Mouse (Mus musculus): ENCODE measurements around the gene Cd247.
A peak's percentile ranks its signal among the peaks of the same experiment; 100 is the strongest.

Cd247 gene

DNA sequence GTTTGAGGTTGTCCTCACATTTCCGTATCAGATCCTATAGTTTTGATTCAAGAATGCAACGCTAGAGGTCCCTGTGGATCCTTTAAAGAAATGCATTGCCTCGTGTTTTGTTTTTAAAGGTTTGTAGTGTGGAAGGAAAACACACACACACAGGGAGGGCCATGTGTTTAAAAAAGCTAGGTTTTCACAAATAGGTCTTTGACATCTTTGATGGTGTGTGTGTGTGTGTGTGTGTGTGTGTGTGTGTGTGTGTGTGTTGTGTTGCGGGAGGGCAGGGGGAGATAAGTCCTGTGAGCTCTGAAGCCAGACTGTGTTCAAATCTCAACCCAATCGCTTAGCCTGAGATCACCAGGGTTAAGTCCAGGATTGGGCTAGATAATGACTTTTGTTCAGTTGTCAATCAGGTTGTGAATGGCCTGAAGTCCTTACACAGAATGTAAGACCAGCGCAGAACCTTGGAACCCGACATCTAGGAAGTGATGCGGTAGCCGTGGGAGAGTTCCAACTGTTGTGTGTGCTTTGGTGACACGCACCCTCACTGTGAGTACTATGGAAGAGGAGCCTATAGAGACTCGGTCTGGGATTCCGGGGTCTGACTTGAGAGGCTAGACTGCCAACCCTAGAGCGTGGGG is 8.4 kb upstream of the Cd247 start:
- peak in 1 of 2 experiments; percentile 48 for DNase-seq

DNA sequence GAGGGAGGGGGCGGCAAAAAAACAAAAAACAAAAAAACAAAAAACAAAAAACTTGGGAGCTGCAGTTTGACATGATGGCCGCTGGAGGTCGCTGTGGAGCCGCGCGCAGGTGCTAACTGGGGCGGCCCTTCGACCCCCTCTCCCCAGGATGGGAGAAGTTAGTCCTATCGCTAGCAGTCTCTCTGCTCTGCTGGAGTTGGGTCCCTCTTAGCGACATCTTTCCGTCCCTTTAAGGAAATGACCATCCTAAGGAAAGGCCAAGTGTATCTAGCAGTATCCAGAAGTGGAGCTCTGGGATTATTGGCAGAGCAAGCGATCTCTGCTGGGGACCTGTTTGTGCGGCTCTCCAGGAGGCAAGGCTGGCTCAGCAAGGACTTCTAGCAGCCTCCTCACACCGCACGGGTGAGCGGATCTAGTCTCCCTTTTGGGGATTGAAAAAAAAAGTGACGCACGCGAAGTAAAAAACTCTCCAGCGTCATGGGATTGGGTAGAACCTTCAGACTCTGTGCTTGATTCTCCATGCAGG is 7.8 kb upstream of the Cd247 start:
- peak; percentile 40 to 57 for DNase-seq

DNA sequence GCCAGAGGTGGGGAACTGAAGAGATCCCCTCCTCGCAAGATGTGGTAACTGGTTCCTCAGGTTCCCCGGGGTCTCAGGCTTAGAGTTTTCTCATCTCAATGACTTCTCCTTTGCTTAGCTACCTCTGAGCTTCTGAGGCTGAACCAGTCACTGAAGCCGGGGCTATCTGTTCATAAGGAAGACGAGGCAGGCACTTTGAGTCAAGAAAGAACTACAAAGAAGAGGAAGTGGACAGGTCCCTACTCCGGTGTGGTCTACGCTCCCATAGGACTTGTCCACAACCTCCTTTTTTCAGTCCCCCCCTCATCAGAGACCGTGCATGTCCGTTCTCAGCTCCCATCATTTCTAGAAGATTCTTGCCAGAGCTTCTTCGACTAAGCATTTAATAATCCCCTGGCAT is 7.1 kb upstream of the Cd247 start:
- DNase-seq = no peak

DNA sequence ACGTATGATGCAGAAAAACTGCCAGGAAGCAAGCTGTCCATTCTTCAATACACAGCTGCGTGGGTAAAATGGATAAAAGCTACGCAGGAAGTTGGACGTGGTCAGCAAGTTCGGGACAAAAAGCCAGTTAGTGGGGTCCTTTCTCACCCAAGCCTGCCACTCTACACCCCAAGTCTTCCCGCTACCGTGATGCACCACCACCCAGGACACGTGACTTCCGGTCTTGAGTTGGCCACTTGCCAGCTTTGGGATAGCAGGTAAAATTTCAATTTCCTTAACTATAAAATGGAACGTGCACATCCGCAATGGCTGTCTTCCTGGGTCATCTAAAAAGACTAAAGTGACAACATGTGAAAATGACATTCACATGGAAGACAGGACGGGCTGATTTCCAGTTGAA is 6.6 kb upstream of the Cd247 start:
- DNase-seq = no peak

DNA sequence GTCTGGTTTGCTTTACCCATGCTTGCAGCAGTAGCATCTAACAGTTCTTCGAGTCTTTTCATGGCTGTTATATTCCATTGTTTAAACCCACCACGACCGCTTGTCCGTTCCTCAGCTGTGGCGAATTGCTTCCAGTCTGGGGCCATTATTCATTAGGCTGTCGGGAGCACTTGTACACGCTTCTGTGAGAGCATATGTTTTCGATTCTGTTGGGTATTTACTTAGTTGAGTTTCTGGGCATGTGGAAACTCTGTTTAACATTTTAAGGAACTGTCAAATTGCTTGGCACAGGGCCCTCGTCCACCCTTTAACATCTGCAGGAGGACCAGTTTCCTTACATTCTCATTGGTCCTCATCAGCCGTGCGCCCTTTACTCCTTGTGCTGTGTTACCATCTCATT is 2.2 kb upstream of the Cd247 start:
- no peak for DNase-seq

GRCm38 (mm10) chr1:165789066-165789660 is 682 bp downstream of the Cd247 start:
- DNase-seq = no peak

DNA sequence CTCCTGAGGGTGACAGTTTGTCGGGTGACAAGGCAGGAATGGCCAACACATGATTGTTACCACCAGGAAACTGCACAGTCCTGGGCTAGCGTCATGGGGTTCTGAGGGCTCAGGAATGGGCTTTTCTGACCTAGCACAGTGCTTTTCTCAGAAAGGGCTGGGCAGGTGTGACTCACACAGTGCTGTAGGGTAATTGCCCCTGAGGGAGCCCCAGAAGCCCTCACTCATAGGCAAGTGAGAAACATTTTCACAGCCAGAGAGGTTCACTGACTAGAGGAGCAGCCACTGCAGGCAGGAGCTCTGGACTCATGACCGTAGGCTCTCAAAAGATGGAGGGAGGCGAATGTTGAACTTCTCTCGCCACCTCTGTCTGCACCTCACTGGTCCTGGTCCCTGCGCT is 1.5 kb downstream of the Cd247 start:
- no peak for DNase-seq

- DNase-seq = no peak
Measured at GRCm38 (mm10) chr1:165790461-165791210, 2.2 kb downstream of the Cd247 start.

DNA sequence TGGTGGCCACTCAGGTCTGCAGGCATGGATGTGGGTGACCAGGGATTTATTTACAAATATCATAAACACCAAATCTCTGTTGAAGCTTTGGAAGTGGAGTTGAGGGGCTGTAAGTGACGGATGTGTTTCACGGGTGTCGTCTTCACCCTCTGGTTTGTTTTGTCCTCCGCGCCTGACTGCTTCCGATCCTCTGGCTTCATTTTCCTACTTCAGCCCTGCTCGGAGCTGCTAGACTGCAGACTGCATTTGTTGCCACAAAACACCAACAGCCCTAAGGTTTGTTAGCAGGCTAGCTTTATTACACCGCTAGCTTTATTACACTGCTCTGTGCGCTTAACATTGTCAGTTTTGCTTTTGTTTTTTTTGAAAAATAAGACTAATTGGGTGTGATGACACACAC is 2.9 kb downstream of the Cd247 start:
- DNase-seq = no peak

- peak; percentile 19 to 25 for DNase-seq
Measured at GRCm38 (mm10) chr1:165801709-165802310, 13.3 kb downstream of the Cd247 start.

- no peak for DNase-seq
Measured at GRCm38 (mm10) chr1:165803107-165803506, 14.6 kb downstream of the Cd247 start.

GRCm38 (mm10) chr1:165804133-165804532 is 15.7 kb downstream of the Cd247 start:
- DNase-seq = no peak

DNA sequence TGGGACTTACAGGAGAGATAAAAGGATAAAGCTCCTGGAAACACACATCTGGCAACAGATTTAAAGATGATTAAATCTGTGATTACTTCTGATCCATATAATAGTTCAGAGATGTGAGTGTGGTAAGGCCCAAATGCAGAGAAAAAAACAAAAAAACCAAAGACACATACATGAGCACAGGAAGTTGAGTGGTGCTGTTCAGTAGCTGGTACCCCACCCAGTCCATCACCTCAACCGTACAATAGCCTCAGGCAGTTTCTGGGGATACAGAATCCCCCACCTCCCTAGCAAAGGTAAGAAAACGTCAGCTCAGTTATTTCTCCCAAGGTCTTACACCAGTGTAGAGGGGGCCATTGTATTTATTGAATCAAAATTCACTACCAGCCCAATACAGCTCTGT is 22.2 kb downstream of the Cd247 start:
- no peak for DNase-seq

- no peak for DNase-seq
Measured at GRCm38 (mm10) chr1:165811170-165811569, 22.7 kb downstream of the Cd247 start.

- DNase-seq = no peak
Measured at GRCm38 (mm10) chr1:165812775-165813174, 24.3 kb downstream of the Cd247 start.

DNA sequence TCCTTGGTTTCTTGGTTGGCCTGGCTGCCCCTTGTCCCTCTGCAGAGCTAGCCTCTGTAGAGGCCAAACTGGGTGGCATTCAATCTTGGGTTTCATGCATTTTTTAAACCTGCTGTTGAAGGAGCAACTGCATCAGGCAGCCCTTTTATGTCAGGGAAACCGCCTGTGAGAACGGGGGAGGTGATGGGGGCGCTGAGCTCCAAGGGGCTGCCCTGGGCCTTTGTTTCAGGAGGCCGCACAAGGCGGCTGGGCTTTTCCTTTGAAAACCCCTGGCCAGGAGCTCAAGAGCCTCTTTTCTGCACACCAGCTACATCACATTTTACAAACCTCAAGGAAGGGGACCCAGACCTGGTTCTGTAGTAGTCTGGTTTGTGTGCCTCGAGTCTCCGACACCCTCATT is 25.6 kb downstream of the Cd247 start:
- DNase-seq = no peak

DNA sequence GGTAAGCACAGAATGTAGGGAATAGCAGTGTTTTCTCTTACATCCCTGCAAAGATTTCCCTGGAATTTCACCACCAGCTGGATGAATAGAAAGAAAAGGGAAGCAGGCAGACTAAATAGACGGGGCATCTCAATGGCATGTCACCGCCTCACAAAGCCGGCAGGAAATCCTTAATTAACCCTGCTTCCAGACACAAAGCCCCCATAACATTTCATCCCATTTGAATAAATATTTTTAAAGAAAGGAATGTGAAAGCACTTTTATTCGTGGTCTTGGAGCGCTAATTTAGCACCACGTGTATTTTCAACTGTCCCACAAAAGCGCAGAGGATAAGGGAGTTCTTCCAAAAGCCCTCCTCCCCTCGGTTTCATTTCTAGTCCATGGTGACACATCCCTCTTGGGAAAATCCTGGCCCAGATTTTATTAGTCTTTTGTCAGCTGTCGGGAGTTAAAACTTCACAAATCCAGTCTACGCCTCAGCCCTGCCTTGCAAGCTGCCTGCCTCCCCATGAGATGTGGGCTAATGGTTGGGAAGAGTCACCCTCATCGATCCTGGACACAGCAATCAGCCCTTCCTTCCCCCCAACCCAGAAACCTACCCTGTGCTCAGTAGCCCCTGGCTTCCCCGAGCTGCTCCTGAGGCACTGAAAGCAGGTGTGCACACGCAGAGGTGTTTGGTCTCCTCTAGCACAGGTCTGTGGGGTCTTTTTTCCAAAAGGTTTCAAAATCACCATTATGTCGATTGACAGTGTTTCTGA is 26.2 kb downstream of the Cd247 start:
- DNase-seq = no peak

DNA sequence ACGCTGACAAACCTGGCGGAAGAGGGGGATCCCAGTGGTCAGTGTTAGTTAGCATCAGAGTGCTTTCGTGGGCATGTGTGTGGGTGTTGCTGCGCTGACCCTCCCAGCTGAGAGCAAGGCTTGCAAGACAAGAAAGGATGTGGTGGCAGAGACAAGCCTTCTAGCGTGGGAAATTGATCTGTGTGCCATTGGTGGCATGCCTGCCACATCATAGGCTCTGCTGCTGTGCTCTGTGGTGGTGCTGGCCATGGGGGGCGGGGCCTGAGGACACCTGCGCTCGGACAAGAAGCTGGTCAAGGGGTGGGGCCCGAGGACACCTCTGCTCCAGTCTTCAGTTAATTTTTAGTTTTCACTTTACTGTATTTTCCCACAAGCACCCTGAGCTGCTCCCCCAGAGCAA is 27.9 kb downstream of the Cd247 start:
- no peak for DNase-seq

DNA sequence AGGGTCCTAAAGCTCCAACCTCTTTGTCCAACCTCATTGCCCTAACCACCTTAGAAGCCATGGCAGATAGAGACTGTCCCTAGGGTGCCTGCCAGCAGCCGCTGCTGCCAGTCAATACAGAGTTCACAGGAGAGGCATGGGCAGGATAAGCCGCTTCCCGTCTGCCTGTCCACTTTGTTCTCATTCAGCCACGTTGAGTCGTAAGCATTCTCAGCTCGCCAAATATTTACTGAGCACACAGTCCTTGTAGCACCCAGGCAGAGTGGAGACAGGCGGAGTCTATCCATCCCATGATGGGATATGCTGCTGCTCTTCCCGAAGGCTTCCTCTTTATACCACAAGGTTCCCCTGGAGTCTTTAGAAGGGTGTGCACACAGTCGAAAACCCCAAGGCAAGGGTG is 28.8 kb downstream of the Cd247 start:
- DNase-seq = no peak

GRCm38 (mm10) chr1:165818145-165818860 is 29.8 kb downstream of the Cd247 start:
- no peak for DNase-seq

DNA sequence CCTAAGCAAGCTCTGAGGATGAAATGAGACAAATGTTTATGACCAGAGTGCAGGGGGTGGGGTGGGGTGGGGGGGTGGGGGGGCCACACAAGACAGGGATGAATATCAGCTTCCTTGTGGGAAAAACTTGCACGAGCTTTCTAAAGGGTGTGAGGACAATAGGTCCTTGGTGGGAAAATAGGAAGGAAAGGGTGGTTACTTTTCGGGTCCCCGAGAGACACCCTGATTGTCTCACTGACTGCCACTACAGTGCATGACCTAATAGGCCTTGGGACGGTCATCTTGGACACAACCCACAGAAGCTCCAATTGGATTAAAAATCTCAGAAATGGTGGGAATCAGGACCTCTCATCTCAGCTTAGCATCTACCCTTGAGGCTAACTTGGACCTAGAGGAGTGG is 30.7 kb downstream of the Cd247 start:
- no peak for DNase-seq

DNA sequence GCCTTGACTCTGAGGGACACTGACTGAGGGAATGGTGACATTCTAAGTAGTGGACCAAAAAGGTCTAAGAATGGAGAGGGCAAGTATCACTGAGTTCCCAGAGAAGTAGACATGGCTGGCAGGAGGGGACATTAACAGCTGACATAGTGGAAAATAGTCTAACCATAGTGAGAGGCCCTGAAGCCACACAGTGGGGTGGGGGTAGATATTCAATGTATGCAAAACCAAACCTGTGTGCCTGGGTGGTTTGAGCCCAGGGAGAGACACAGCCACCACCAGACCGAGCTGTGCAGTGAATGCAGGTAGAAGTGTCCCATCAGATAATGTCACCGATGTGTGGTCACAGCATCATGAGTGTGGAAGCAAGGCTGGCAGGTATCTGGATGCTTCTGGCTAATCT is 33.5 kb downstream of the Cd247 start:
- no peak for DNase-seq
